Mouse (Mus musculus): ENCODE data around the gene Gpatch8. TPM values are rescaled to one million over a fixed set of nuclear protein-coding genes. Genes with fewer than 3 reads are reported as not detected.

Gpatch8 gene
- polyA plus RNA-seq, 1 experiment: 9.0 TPM

DNA sequence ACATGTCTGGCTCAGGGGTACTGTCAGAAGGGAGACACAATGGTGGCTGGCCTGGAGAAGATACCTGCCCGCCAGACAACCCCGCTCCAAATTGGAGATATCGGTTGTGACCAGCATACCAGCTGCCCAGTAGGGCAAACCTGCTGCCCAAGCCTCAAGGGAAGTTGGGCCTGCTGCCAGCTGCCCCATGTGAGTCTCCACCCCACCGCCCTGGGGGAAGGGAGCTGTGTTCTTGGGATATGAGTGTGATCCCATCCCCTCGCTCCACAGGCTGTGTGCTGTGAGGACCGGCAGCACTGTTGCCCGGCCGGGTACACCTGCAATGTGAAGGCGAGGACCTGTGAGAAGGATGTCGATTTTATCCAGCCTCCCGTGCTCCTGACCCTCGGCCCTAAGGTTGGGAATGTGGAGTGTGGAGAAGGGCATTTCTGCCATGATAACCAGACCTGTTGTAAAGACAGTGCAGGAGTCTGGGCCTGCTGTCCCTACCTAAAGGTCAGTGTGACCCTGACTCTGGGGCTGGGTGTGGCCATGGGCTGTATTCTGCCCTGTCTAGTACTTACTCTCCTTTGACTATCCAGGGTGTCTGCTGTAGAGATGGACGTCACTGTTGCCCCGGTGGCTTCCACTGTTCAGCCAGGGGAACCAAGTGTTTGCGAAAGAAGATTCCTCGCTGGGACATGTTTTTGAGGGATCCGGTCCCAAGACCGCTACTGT is 120.3 kb downstream of the Gpatch8 start:
- Histone ChIP-seq H3K36me3 (ENCODE audit: control insufficient read depth, insufficient read depth) (peaks cover 12% of the 10 kb centered on the region), H3K27me3 (ENCODE audit: control insufficient read depth, insufficient read depth, insufficient read length) (no peaks in the 10 kb centered on the region), H3K4me3 (no peak overlapping the region), H3K79me2 (ENCODE audit: control insufficient read depth, insufficient read depth) (no peaks in the 10 kb centered on the region), H3K4me2 (ENCODE audit: low read depth) (peak overlapping the region; percentile 0), H3ac (ENCODE audit: control insufficient read depth, insufficient read length) (no peak overlapping the region)
- TF ChIP-seq POLR2A (IDR thresholded peaks at IDR 0.05; ENCODE audit: insufficient read length, low read depth): no peak
- no peak for TF ChIP-seq TCF12 (IDR thresholded peaks at IDR 0.05; ENCODE audit: insufficient read depth, poor library complexity, severe bottlenecking)
- peak; percentile 60 for TF ChIP-seq POLR2AphosphoS2 (IDR thresholded peaks at IDR 0.05; ENCODE audit: insufficient read length, low read depth)
- peak in 1 of 3 experiments; percentile 33 for TF ChIP-seq MYOG (IDR thresholded peaks at IDR 0.05; ENCODE audit: control insufficient read depth in 1 of 3, insufficient read depth in 1 of 3, insufficient read length in 2 of 3, low read depth in 2 of 3)
- peak in 1 of 3 experiments; percentile 24 for TF ChIP-seq MYOD1 (IDR thresholded peaks at IDR 0.05; ENCODE audit: control insufficient read depth in 1 of 3, insufficient read length in 2 of 3, low read depth in 2 of 3)
- TF ChIP-seq CEBPB (IDR thresholded peaks at IDR 0.05; ENCODE audit: insufficient read depth, poor library complexity, severe bottlenecking): no peak
- TF ChIP-seq MAX (IDR thresholded peaks at IDR 0.05; ENCODE audit: low read depth): no peak
- no peak for TF ChIP-seq REST (IDR thresholded peaks at IDR 0.05; ENCODE audit: insufficient read depth, insufficient read length)

DNA sequence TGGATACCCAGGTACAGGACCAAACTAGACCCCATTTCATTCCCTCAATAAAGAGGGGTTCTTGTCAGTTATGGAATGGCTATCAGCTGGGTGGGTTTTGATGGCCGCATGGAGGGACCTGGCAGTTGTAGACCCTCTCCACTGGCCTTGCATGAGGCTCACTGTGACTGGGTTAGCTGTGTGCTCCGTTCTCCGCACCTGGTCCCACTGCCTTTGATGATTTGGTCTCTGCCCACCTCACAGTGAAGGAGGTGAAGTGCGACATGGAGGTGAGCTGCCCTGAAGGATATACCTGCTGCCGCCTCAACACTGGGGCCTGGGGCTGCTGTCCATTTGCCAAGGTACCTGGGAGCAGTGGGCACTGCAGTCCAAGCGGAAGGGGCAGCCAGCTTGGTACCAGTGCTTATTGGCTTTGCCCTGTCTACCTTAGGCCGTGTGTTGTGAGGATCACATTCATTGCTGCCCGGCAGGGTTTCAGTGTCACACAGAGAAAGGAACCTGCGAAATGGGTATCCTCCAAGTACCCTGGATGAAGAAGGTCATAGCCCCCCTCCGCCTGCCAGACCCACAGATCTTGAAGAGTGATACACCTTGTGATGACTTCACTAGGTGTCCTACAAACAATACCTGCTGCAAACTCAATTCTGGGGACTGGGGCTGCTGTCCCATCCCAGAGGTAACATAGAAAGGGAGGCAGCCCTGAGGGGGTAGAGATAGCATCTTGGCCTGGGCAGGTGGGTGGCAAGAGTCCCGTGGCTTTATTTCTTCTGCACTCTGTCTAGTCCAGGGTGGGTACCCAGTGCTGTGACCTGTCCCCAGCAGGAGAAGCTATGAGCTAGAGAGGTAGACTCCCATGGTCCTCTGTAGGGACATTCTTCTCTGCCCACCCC is 121.1 kb downstream of the Gpatch8 start:
- no peaks in the 10 kb centered on the region for H3K27me3 ChIP-seq (ENCODE audit: control insufficient read depth, insufficient read depth, insufficient read length)
- H3K4me2 ChIP-seq (ENCODE audit: low read depth): no peak overlapping the region
- no peak overlapping the region for H3K4me3 ChIP-seq
- no peaks in the 10 kb centered on the region for H3K79me2 ChIP-seq (ENCODE audit: control insufficient read depth, insufficient read depth)
- H3K36me3 ChIP-seq (ENCODE audit: control insufficient read depth, insufficient read depth): peaks cover 12% of the 10 kb centered on the region
- TF ChIP-seq E2F4 (IDR thresholded peaks at IDR 0.05; ENCODE audit: insufficient read depth): no peak
- TF ChIP-seq REST (IDR thresholded peaks at IDR 0.05; ENCODE audit: insufficient read depth, insufficient read length): no peak
- TF ChIP-seq CEBPB (IDR thresholded peaks at IDR 0.05; ENCODE audit: insufficient read depth, poor library complexity, severe bottlenecking): no peak
- TF ChIP-seq MYOD1 (IDR thresholded peaks at IDR 0.05; ENCODE audit: control insufficient read depth in 1 of 3, insufficient read length in 2 of 3, low read depth in 2 of 3): no peak
- peak; percentile 25 for TF ChIP-seq POLR2A (IDR thresholded peaks at IDR 0.05; ENCODE audit: insufficient read length, low read depth)
- no peak for TF ChIP-seq SRF (IDR thresholded peaks at IDR 0.05; ENCODE audit: control insufficient read depth, insufficient read length, low read depth)
- TF ChIP-seq TCF3 (IDR thresholded peaks at IDR 0.05; ENCODE audit: insufficient read length, low read depth): no peak
- TF ChIP-seq USF1 (IDR thresholded peaks at IDR 0.05; ENCODE audit: low read depth): no peak
- no peak for TF ChIP-seq TCF12 (IDR thresholded peaks at IDR 0.05; ENCODE audit: insufficient read depth, poor library complexity, severe bottlenecking)
- TF ChIP-seq MYOG (IDR thresholded peaks at IDR 0.05; ENCODE audit: control insufficient read depth in 1 of 3, insufficient read depth in 1 of 3, insufficient read length in 2 of 3, low read depth in 2 of 3): no peak
- peak; percentile 59 for TF ChIP-seq POLR2AphosphoS2 (IDR thresholded peaks at IDR 0.05; ENCODE audit: insufficient read length, low read depth)
- no peak for TF ChIP-seq MAX (IDR thresholded peaks at IDR 0.05; ENCODE audit: low read depth)
- H3ac ChIP-seq (ENCODE audit: control insufficient read depth, insufficient read length): no peak overlapping the region

DNA sequence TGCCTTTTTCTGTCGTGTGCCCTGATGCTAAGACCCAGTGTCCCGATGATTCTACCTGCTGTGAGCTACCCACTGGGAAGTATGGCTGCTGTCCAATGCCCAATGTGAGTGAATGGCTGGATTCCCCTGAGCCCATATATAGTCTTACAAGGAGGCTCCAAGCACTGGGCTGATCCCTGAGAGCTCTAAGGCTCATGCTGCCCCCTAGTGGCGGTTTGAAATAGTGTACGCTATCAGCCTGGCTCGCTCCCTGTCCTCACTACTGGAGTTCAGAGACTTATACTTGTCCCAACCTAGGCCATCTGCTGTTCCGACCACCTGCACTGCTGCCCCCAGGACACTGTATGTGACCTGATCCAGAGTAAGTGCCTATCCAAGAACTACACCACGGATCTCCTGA is 121.8 kb downstream of the Gpatch8 start:
- Histone ChIP-seq H3K36me3 (ENCODE audit: control insufficient read depth, insufficient read depth) (peaks cover 7% of the 10 kb centered on the region), H3K27me3 (ENCODE audit: control insufficient read depth, insufficient read depth, insufficient read length) (no peaks in the 10 kb centered on the region), H3ac (ENCODE audit: control insufficient read depth, insufficient read length) (no peak overlapping the region), H3K79me2 (ENCODE audit: control insufficient read depth, insufficient read depth) (no peaks in the 10 kb centered on the region), H3K4me2 (ENCODE audit: low read depth) (no peak overlapping the region), H3K4me3 (no peak overlapping the region)
- no peak for TF ChIP-seq CEBPB (IDR thresholded peaks at IDR 0.05; ENCODE audit: insufficient read depth, poor library complexity, severe bottlenecking)
- TF ChIP-seq MYOG (IDR thresholded peaks at IDR 0.05; ENCODE audit: control insufficient read depth in 1 of 3, insufficient read depth in 1 of 3, insufficient read length in 2 of 3, low read depth in 2 of 3): no peak
- no peak for TF ChIP-seq USF1 (IDR thresholded peaks at IDR 0.05; ENCODE audit: low read depth)
- no peak for TF ChIP-seq POLR2AphosphoS2 (IDR thresholded peaks at IDR 0.05; ENCODE audit: insufficient read length, low read depth)
- no peak for TF ChIP-seq POLR2A (IDR thresholded peaks at IDR 0.05; ENCODE audit: insufficient read length, low read depth)
- no peak for TF ChIP-seq TCF12 (IDR thresholded peaks at IDR 0.05; ENCODE audit: insufficient read depth, poor library complexity, severe bottlenecking)
- TF ChIP-seq REST (IDR thresholded peaks at IDR 0.05; ENCODE audit: insufficient read depth, insufficient read length): no peak
- no peak for TF ChIP-seq E2F4 (IDR thresholded peaks at IDR 0.05; ENCODE audit: insufficient read depth)
- TF ChIP-seq TCF3 (IDR thresholded peaks at IDR 0.05; ENCODE audit: insufficient read length, low read depth): no peak
- TF ChIP-seq MAX (IDR thresholded peaks at IDR 0.05; ENCODE audit: low read depth): no peak
- TF ChIP-seq SRF (IDR thresholded peaks at IDR 0.05; ENCODE audit: control insufficient read depth, insufficient read length, low read depth): no peak
- no peak for TF ChIP-seq MYOD1 (IDR thresholded peaks at IDR 0.05; ENCODE audit: control insufficient read depth in 1 of 3, insufficient read length in 2 of 3, low read depth in 2 of 3)

- Histone ChIP-seq H3K27me3 (ENCODE audit: control insufficient read depth, insufficient read depth, insufficient read length) (no peaks in the 10 kb centered on the region), H3ac (ENCODE audit: control insufficient read depth, insufficient read length) (no peak overlapping the region), H3K4me3 (no peak overlapping the region), H3K36me3 (ENCODE audit: control insufficient read depth, insufficient read depth) (peaks cover 4% of the 10 kb centered on the region), H3K79me2 (ENCODE audit: control insufficient read depth, insufficient read depth) (no peaks in the 10 kb centered on the region), H3K4me2 (ENCODE audit: low read depth) (no peak overlapping the region)
- TF ChIP-seq CEBPB (IDR thresholded peaks at IDR 0.05; ENCODE audit: insufficient read depth, poor library complexity, severe bottlenecking) (no peak), POLR2AphosphoS2 (IDR thresholded peaks at IDR 0.05; ENCODE audit: insufficient read length, low read depth) (no peak), USF1 (IDR thresholded peaks at IDR 0.05; ENCODE audit: low read depth) (no peak), MYOD1 (IDR thresholded peaks at IDR 0.05; ENCODE audit: control insufficient read depth in 1 of 3, insufficient read length in 2 of 3, low read depth in 2 of 3) (no peak), MAX (IDR thresholded peaks at IDR 0.05; ENCODE audit: low read depth) (no peak), E2F4 (IDR thresholded peaks at IDR 0.05; ENCODE audit: insufficient read depth) (no peak), SRF (IDR thresholded peaks at IDR 0.05; ENCODE audit: control insufficient read depth, insufficient read length, low read depth) (no peak), POLR2A (IDR thresholded peaks at IDR 0.05; ENCODE audit: insufficient read length, low read depth) (no peak), REST (IDR thresholded peaks at IDR 0.05; ENCODE audit: insufficient read depth, insufficient read length) (no peak), TCF12 (IDR thresholded peaks at IDR 0.05; ENCODE audit: insufficient read depth, poor library complexity, severe bottlenecking) (no peak), TCF3 (IDR thresholded peaks at IDR 0.05; ENCODE audit: insufficient read length, low read depth) (no peak)
Measured at GRCm38 (mm10) chr11:102433866-102434265, 122.3 kb downstream of the Gpatch8 start.

Data from myocyte (in vitro differentiated cells).